Mouse (Mus musculus): Measurements from ENCODE around the gene Mroh3. TPM values are rescaled to one million over a fixed set of nuclear protein-coding genes. Genes with fewer than 3 reads are reported as not detected.
A peak's percentile ranks its signal among the peaks of the same experiment; 100 is the strongest.

Gene Mroh3
- total RNA-seq, 1 experiment, result 0.22 TPM

- no peak for DNase-seq (ENCODE audit: low read depth, low spot score)
- Histone ChIP-seq H3K4me1 (ENCODE audit: control insufficient read depth in 2 of 2, insufficient read depth in 2 of 2, low read length in 2 of 2, poor library complexity in 1 of 2) (peaks cover 4 to 32% of the 10 kb centered on the region in 2 experiments; a peak in 3 of 4 replicates), H3K36me3 (ENCODE audit: control insufficient read depth, insufficient read depth, low read length, poor library complexity, severe bottlenecking) (no peaks in the 10 kb centered on the region), H3K4me3 (ENCODE audit: insufficient read depth in 1 of 2, low read depth in 1 of 2, low read length in 2 of 2, poor library complexity in 1 of 2, severe bottlenecking in 1 of 2) (no peak overlapping the region), H3K27ac (ENCODE audit: insufficient read depth, low read depth, low read length, poor library complexity, severe bottlenecking) (no peak overlapping the region), H3K9ac (ENCODE audit: insufficient read depth, low read depth, low read length, poor library complexity, severe bottlenecking) (no peak overlapping the region), H3K9me3 (ENCODE audit: control insufficient read depth, insufficient read depth, low read depth, low read length) (no peaks in the 10 kb centered on the region)
- no peak for TF ChIP-seq ZC3H11A (IDR thresholded peaks at IDR 0.05; ENCODE audit: borderline replicate concordance, low read depth, low read length)
- no peak for TF ChIP-seq HCFC1 (IDR thresholded peaks at IDR 0.05; ENCODE audit: borderline replicate concordance, insufficient read depth, low read length)
- TF ChIP-seq CHD2 (IDR thresholded peaks at IDR 0.05; ENCODE audit: low read depth, low read length), result no peak
- TF ChIP-seq ZNF384 (IDR thresholded peaks at IDR 0.05; ENCODE audit: low read depth, low read length), result no peak
- TF ChIP-seq MAFK (IDR thresholded peaks at IDR 0.05; ENCODE audit: insufficient read depth, low read depth, low read length), result no peak
- in situ Hi-C loops (cut with MboI; ENCODE audit: low sequenced_read_pairs in 2 of 2, unreplicated experiment in 2 of 2), result no loop called here
Measured at GRCm38 (mm10) chr1:136141176-136141950, 71.3 kb downstream of the Mroh3 start.

- peaks cover 4 to 33% of the 10 kb centered on the region in 2 experiments; a peak in 3 of 4 replicates for H3K4me1 ChIP-seq (ENCODE audit: control insufficient read depth in 2 of 2, insufficient read depth in 2 of 2, low read length in 2 of 2, poor library complexity in 1 of 2)
- TF ChIP-seq ZNF384 (IDR thresholded peaks at IDR 0.05; ENCODE audit: low read depth, low read length) (no peak), HCFC1 (IDR thresholded peaks at IDR 0.05; ENCODE audit: borderline replicate concordance, insufficient read depth, low read length) (no peak), ZC3H11A (IDR thresholded peaks at IDR 0.05; ENCODE audit: borderline replicate concordance, low read depth, low read length) (no peak), CHD2 (IDR thresholded peaks at IDR 0.05; ENCODE audit: low read depth, low read length) (no peak), MAFK (IDR thresholded peaks at IDR 0.05; ENCODE audit: insufficient read depth, low read depth, low read length) (peak; percentile 79)
- H3K27ac ChIP-seq (ENCODE audit: insufficient read depth, low read depth, low read length, poor library complexity, severe bottlenecking), result peak overlapping the region; percentile 48; the same call in 1 of the 2 replicates
- in situ Hi-C loops (cut with MboI; ENCODE audit: low sequenced_read_pairs in 2 of 2, unreplicated experiment in 2 of 2), result no loop called here
- H3K4me3 ChIP-seq (ENCODE audit: insufficient read depth in 1 of 2, low read depth in 1 of 2, low read length in 2 of 2, poor library complexity in 1 of 2, severe bottlenecking in 1 of 2), result peak overlapping the region; percentile 63 to 66
- no peaks in the 10 kb centered on the region for H3K36me3 ChIP-seq (ENCODE audit: control insufficient read depth, insufficient read depth, low read length, poor library complexity, severe bottlenecking)
- peak; percentile 72 for DNase-seq (ENCODE audit: low read depth, low spot score)
- H3K9ac ChIP-seq (ENCODE audit: insufficient read depth, low read depth, low read length, poor library complexity, severe bottlenecking), result peak overlapping the region; percentile 78
- H3K9me3 ChIP-seq (ENCODE audit: control insufficient read depth, insufficient read depth, low read depth, low read length), result no peaks in the 10 kb centered on the region
Measured at GRCm38 (mm10) chr1:136139990-136140640, 72.5 kb downstream of the Mroh3 start.

- Histone ChIP-seq H3K27ac (ENCODE audit: insufficient read depth, low read depth, low read length, poor library complexity, severe bottlenecking) (0 out of 2 replicates have a peak overlapping the region, but pooled peaks have one; percentile 8), H3K9ac (ENCODE audit: insufficient read depth, low read depth, low read length, poor library complexity, severe bottlenecking) (no peak overlapping the region), H3K4me3 (ENCODE audit: insufficient read depth in 1 of 2, low read depth in 1 of 2, low read length in 2 of 2, poor library complexity in 1 of 2, severe bottlenecking in 1 of 2) (no peak overlapping the region), H3K4me1 (ENCODE audit: control insufficient read depth in 2 of 2, insufficient read depth in 2 of 2, low read length in 2 of 2, poor library complexity in 1 of 2) (peaks cover 5 to 33% of the 10 kb centered on the region in 2 experiments; a peak in 3 of 4 replicates), H3K36me3 (ENCODE audit: control insufficient read depth, insufficient read depth, low read length, poor library complexity, severe bottlenecking) (no peaks in the 10 kb centered on the region), H3K9me3 (ENCODE audit: control insufficient read depth, insufficient read depth, low read depth, low read length) (no peaks in the 10 kb centered on the region)
- TF ChIP-seq HCFC1 (IDR thresholded peaks at IDR 0.05; ENCODE audit: borderline replicate concordance, insufficient read depth, low read length), result no peak
- TF ChIP-seq MAFK (IDR thresholded peaks at IDR 0.05; ENCODE audit: insufficient read depth, low read depth, low read length), result no peak
- no peak for TF ChIP-seq CHD2 (IDR thresholded peaks at IDR 0.05; ENCODE audit: low read depth, low read length)
- TF ChIP-seq ZNF384 (IDR thresholded peaks at IDR 0.05; ENCODE audit: low read depth, low read length), result no peak
- TF ChIP-seq ZC3H11A (IDR thresholded peaks at IDR 0.05; ENCODE audit: borderline replicate concordance, low read depth, low read length), result no peak
- DNase-seq (ENCODE audit: low read depth, low spot score), result no peak
- in situ Hi-C loops (cut with MboI; ENCODE audit: low sequenced_read_pairs in 2 of 2, unreplicated experiment in 2 of 2), result no loop called here
Measured at GRCm38 (mm10) chr1:136138191-136138830, 74.3 kb downstream of the Mroh3 start.

- H3K9ac ChIP-seq (ENCODE audit: insufficient read depth, low read depth, low read length, poor library complexity, severe bottlenecking), result no peak overlapping the region
- H3K4me1 ChIP-seq (ENCODE audit: control insufficient read depth in 2 of 2, insufficient read depth in 2 of 2, low read length in 2 of 2, poor library complexity in 1 of 2), result peaks cover 8 to 33% of the 10 kb centered on the region in 2 experiments; a peak in 3 of 4 replicates
- no peaks in the 10 kb centered on the region for H3K36me3 ChIP-seq (ENCODE audit: control insufficient read depth, insufficient read depth, low read length, poor library complexity, severe bottlenecking)
- TF ChIP-seq ZNF384 (IDR thresholded peaks at IDR 0.05; ENCODE audit: low read depth, low read length), result no peak
- TF ChIP-seq MAFK (IDR thresholded peaks at IDR 0.05; ENCODE audit: insufficient read depth, low read depth, low read length), result no peak
- TF ChIP-seq ZC3H11A (IDR thresholded peaks at IDR 0.05; ENCODE audit: borderline replicate concordance, low read depth, low read length), result no peak
- no peak for TF ChIP-seq HCFC1 (IDR thresholded peaks at IDR 0.05; ENCODE audit: borderline replicate concordance, insufficient read depth, low read length)
- TF ChIP-seq CHD2 (IDR thresholded peaks at IDR 0.05; ENCODE audit: low read depth, low read length), result no peak
- in situ Hi-C loops (cut with MboI; ENCODE audit: low sequenced_read_pairs in 2 of 2, unreplicated experiment in 2 of 2), result no loop called here
- H3K9me3 ChIP-seq (ENCODE audit: control insufficient read depth, insufficient read depth, low read depth, low read length), result no peaks in the 10 kb centered on the region
- no peak overlapping the region for H3K4me3 ChIP-seq (ENCODE audit: insufficient read depth in 1 of 2, low read depth in 1 of 2, low read length in 2 of 2, poor library complexity in 1 of 2, severe bottlenecking in 1 of 2)
- no peak for DNase-seq (ENCODE audit: low read depth, low spot score)
- no peak overlapping the region for H3K27ac ChIP-seq (ENCODE audit: insufficient read depth, low read depth, low read length, poor library complexity, severe bottlenecking)
Measured at GRCm38 (mm10) chr1:136137575-136137974, 75.1 kb downstream of the Mroh3 start.
